Comparison of ENCODE assay signal across 23 mouse cellular contexts in the genomic region with DNA sequence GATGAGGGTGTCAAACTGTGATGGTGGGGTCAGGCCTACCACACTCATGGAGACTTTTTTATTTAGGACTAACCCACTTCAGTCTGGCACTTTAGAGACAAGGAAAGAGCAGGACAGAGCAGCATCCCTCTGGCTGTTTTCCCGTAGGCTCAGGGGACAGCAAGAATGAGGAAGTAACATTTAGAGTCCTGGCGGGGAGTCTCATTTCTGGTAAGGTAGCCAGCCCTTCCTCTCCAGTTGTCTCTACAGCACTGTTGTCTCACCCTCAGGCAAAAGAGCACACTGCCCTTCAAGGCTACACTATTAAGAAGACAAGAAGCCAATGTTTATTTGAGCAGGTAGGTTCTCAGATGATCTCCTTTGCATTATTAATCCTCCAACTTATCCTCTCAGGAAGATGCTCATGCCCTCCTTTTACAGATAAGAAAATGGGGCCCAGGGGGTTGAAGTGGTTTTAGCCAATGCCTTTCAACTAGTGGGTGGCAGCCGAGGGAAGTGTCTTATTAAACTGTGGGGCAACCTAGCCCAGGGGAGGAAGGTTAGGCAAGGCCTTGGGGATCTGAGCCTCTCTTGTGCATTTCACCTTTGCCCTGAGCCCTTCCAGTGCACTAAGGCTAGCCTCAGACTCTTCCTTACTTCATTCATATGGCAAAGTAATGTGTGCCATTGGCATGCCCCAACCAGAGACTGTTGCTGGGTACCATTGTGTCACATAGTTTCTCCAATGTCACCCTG. TPM values are rescaled to one million over a fixed set of nuclear protein-coding genes. Genes with fewer than 3 reads are reported as not detected.
DNase-seq lines count a peak whose midpoint lies in the region; ATAC-seq and TF ChIP-seq lines count a peak whose summit lies in the region.
"Had no signal": no experiment of that assay in that cellular context is flagged by ENCODE, and none has a peak within 500 bp of the region (broad histone marks: within the 10 kb centered on the region; RNA-seq: fewer than 3 reads in every experiment).

No protein-coding gene starts in this region.

- no peak for TF ChIP-seq CTCF in kidney, postnatal 0 days (IDR thresholded peaks at IDR 0.05; ENCODE audit: low read depth)

- no peaks in the 10 kb centered on the region for H3K36me3 ChIP-seq in kidney, postnatal 0 days (ENCODE audit: insufficient read depth, low read length)
- no peaks in the 10 kb centered on the region for H3K36me3 ChIP-seq in ES-E14 (ENCODE audit: control insufficient read depth, insufficient read depth, low read length, poor library complexity, severe bottlenecking)
- H3K36me3 ChIP-seq: hindbrain, embryonic 10.5 days; kidney, embryonic 15.5 days; liver, embryonic 13.5 days had no signal

- peaks cover 19% of the 10 kb centered on the region for H3K4me1 ChIP-seq in kidney, postnatal 0 days (replicated peaks; ENCODE audit: insufficient read depth, low read length)
- peaks cover 0 to 33% of the 10 kb centered on the region in 2 experiments; a peak in 3 of 4 replicates for H3K4me1 ChIP-seq in ES-E14 (ENCODE audit: control insufficient read depth in 2 of 2, insufficient read depth in 2 of 2, low read length in 2 of 2, poor library complexity in 1 of 2)

- H3K27me3 ChIP-seq in kidney, postnatal 0 days (ENCODE audit: insufficient read depth, low read length), result no peaks in the 10 kb centered on the region
- H3K27me3 ChIP-seq: forebrain, embryonic 13.5 days; kidney, embryonic 15.5 days; liver, embryonic 13.5 days; Patski had no signal

- in situ Hi-C loops in ES-E14 (cut with MboI; ENCODE audit: low sequenced_read_pairs in 2 of 2, unreplicated experiment in 2 of 2), result no loop called here

- no peak overlapping the region for H3K4me3 ChIP-seq in kidney, postnatal 0 days (replicated peaks; ENCODE audit: low read depth, low read length)
- H3K4me3 ChIP-seq in ES-E14 (ENCODE audit: insufficient read depth in 1 of 2, low read depth in 1 of 2, low read length in 2 of 2, poor library complexity in 1 of 2, severe bottlenecking in 1 of 2), result no peak overlapping the region
- H3K4me3 ChIP-seq: forebrain, embryonic 13.5 days; hindbrain, embryonic 10.5 days; kidney, embryonic 15.5 days; liver, embryonic 13.5 days; myocyte had no signal

- WGBS in kidney, postnatal 0 days, result 70% methylated on average over 3 of the region's 3 CpGs

- H3K27ac ChIP-seq in kidney, postnatal 0 days, result 0 out of 2 replicates have a peak overlapping the region, but pooled peaks have one; percentile 91
- H3K27ac ChIP-seq in ES-E14 (ENCODE audit: insufficient read depth, low read depth, low read length, poor library complexity, severe bottlenecking), result peak overlapping the region; percentile 51; the same call in 1 of the 2 replicates
- H3K27ac ChIP-seq: forebrain, embryonic 13.5 days; hindbrain, postnatal 0 days; liver, embryonic 13.5 days had no signal

- H3K4me2 ChIP-seq in kidney, postnatal 0 days (ENCODE audit: low read length), result no peak overlapping the region
- H3K4me2 ChIP-seq: forebrain, embryonic 13.5 days; kidney, embryonic 15.5 days; liver, embryonic 13.5 days had no signal

- DNase-seq in kidney, postnatal 0 days (ENCODE audit: low spot score), result no peak
- no peak for DNase-seq in kidney, postnatal 4 days
- no peak for DNase-seq in ES-E14 (ENCODE audit: low read depth, low spot score)
- no peak for DNase-seq in layer of hippocampus, adult 11-12 months (ENCODE audit: low spot score)
- DNase-seq in ovary, adult 18-20 months (ENCODE audit: low spot score), result no peak
- DNase-seq: adrenal gland, postnatal 25 days; cerebellum, adult 18-20 months; cerebellum, postnatal 36 days; gastrocnemius, postnatal 14 days; liver, embryonic 13.5 days; midbrain, embryonic 14.5 days; right cerebral cortex, postnatal 25 days; thymus, postnatal 25 days had no signal

- no peaks in the 10 kb centered on the region for H3K9me3 ChIP-seq in kidney, postnatal 0 days (replicated peaks; ENCODE audit: low read length)
- no peaks in the 10 kb centered on the region for H3K9me3 ChIP-seq in ES-E14 (ENCODE audit: control insufficient read depth, insufficient read depth, low read depth, low read length)
- H3K9me3 ChIP-seq: forebrain, embryonic 13.5 days; hindbrain, embryonic 10.5 days; kidney, embryonic 15.5 days; liver, embryonic 13.5 days had no signal

- H3K9ac ChIP-seq in kidney, postnatal 0 days (ENCODE audit: low read depth, low read length), result no peak overlapping the region
- H3K9ac ChIP-seq in ES-E14 (ENCODE audit: insufficient read depth, low read depth, low read length, poor library complexity, severe bottlenecking), result no peak overlapping the region
- H3K9ac ChIP-seq: forebrain, embryonic 13.5 days; kidney, embryonic 15.5 days; liver, embryonic 13.5 days had no signal

- no peak for ATAC-seq in kidney, postnatal 0 days (replicated peaks; ENCODE audit: low FRiP score, low read depth)
- peak; percentile 61 for ATAC-seq in granulocyte monocyte progenitor cell, adult 5-6 weeks (replicated peaks; ENCODE audit: poor library complexity, severe bottlenecking)
- peak; percentile 50; the same call in 1 of the 2 replicates for ATAC-seq in neutrophil, adult 5-6 weeks (ENCODE audit: extremely low read depth, insufficient number of reproducible peaks, low FRiP score, poor library complexity, severe bottlenecking)
- ATAC-seq: activated CD4-positive, CD25-positive, alpha-beta regulatory T cell, adult 4 months; forebrain, embryonic 13.5 days; hindbrain, postnatal 0 days; lung, postnatal 0 days; Patski had no signal

TF ChIP-seq in ES-E14, 5 proteins besides CTCF, POLR2A, EP300 and RAD21:
- no peak for TF ChIP-seq ZC3H11A (IDR thresholded peaks at IDR 0.05; ENCODE audit: borderline replicate concordance, low read depth, low read length)
- no peak for TF ChIP-seq CHD2 (IDR thresholded peaks at IDR 0.05; ENCODE audit: low read depth, low read length)
- no peak for TF ChIP-seq ZNF384 (IDR thresholded peaks at IDR 0.05; ENCODE audit: low read depth, low read length)
- TF ChIP-seq HCFC1 (IDR thresholded peaks at IDR 0.05; ENCODE audit: borderline replicate concordance, insufficient read depth, low read length), result no peak
- no peak for TF ChIP-seq MAFK (IDR thresholded peaks at IDR 0.05; ENCODE audit: insufficient read depth, low read depth, low read length)

RNA-seq across cellular contexts. Expression of a gene that starts 47.5 kb away (rescaled TPM):
- 223 and 226 TPM in 2 replicates for polyA plus RNA-seq in kidney, postnatal 0 days (2015; fragmentation: Nextera tagmentation; extraction: Ambion mirVana)
- total RNA-seq in ES-E14 (2012; rRNA removed), result 68.4 and 108 TPM in 2 replicates
- total RNA-seq in granulocyte monocyte progenitor cell, adult 5-6 weeks (2014; fragmentation: Nextera tagmentation), result 112 and 221 TPM in 2 replicates
- total RNA-seq in granulocyte monocyte progenitor cell, adult 5-6 weeks (2017), result 282 and 366 TPM in 2 replicates
- total RNA-seq in neutrophil, adult 5-6 weeks (2017), result 241 and 271 TPM in 2 replicates
